Mouse (Mus musculus) frontal cortex, postnatal 14 days (tissue): ENCODE measurements around the gene Grap.
"Not testable (repeated sequence)": the region's sequence is repeated elsewhere in the genome, so short reads cannot be mapped to it uniquely, and the experiment has no call there.

ENCODE experiments used
- DNase-seq, 2 experiments: peaks; one replicate each; pipeline ENCODE4 v3.0.0; 2022; ENCODE audit warnings: low spot score in 2 of 2

Grap gene

GRCm38 (mm10) chr11:61639601-61640177, 13.4 kb upstream of the Grap start:
- DNase-seq: no peak

GRCm38 (mm10) chr11:61640585-61640984, 12.5 kb upstream of the Grap start:
- not testable (repeated sequence) for DNase-seq

- DNase-seq: no peak
Measured at GRCm38 (mm10) chr11:61642106-61642505, 11.0 kb upstream of the Grap start.

DNA sequence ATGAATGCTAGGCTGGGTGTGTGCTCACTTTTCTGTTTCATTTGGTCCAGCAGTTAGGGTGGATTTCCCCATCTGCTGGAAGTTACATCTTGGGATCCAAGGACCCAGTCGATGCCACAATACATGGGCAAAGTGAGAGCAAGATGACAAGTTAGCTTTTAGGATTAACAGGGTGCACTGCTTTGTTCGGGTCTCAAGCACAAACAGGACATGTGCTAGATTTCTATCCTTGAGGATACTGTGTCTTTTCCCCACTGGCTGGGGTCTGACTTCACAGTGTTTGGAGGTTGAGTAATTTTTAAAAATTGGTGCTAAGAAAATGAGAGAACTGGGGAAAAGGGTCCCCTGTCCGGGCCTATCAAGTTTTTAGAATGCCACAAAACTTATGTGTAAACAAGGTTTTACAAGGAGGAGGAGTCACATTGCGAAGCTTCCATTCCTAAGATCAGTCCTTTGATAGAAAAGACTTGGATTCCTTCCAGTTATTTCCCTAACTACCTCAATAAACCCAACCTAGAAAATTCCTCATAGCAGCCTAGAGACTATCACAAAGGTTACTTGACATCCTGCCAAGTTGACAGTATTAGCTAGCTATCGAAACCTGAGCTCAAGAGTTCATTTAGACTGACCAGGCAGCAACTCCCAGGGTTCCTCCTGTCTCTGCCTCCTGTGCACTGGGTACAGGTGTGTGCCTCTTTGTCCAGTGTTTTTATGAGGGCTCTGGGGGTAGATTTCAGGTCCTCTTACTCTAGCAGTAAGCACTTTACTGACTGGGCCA, 9.7 kb upstream of the Grap start:
- no peak for DNase-seq

- peak; percentile 28 to 31 for DNase-seq
Measured at GRCm38 (mm10) chr11:61644576-61645326, 8.3 kb upstream of the Grap start.

- DNase-seq: no peak
Measured at GRCm38 (mm10) chr11:61645357-61645857, 7.7 kb upstream of the Grap start.

DNA sequence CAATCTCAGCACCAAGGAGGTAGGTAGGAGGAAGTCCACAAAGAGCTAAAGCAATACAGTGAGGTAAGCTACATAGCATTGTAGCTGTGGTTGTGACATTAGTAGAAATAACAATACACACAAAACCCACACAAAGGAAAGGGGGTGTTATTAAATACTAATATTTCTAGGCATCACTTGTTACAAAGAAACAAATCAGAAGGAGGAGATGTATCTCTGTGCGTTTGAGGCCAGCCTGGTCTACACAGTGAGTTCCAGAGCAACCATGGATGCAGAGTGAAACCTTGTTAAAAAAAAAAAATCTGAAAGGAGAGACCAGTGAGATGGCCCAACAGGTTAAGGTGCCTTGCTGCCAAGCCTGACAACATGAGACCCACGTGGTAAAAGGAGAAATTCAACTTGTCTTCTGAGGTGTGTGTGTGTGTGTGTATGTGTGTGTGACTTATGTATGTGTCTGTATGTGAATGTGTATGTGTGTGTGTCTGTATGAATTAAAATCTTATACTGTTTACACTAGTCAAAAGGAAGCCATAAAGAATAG, 6.5 kb upstream of the Grap start:
- DNase-seq: no peak

- no peak for DNase-seq
Measured at GRCm38 (mm10) chr11:61647110-61647910, 5.8 kb upstream of the Grap start.

DNA sequence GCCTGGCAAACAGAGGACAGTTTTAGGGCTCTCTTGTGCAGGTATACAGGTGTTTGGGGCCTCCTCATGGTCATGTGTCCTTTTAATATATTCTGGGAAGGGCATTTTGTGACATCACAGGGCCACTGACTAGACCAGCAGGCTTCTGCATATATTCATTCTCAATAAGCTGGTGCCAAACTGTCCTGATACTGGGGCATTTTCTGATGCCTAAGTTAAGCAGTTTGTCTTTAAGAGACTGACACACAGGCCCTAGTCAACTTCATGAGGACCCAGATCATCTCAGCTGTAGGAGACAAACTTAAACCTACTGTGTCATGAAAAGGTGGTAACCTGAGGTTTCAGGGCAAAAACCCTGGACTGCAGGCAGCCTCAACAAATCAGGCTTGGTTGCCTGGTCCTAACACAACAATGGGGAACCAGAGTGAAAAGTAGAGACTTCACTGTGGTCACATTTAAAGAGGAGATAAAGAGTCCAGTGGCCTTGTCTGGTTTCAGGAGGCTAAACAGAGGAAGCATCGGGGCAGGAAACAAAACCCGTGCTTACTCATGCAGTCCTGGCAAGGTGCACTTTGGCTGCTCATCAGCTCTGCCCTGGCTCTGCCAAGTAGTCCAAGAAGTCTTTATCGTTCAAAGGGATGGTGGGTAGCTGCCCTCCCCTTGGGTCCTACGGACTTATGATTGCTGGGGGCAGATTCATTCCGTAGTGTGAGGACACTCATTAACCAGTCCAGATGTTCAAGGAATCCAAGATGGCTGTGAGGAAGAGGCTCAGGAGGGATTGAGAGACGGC, 4.9 kb upstream of the Grap start:
- no peak for DNase-seq

- peak; percentile 32 to 49 for DNase-seq
Measured at GRCm38 (mm10) chr11:61648749-61649115, 4.3 kb upstream of the Grap start.

- no peak for DNase-seq
Measured at GRCm38 (mm10) chr11:61649163-61649580, 3.9 kb upstream of the Grap start.

- DNase-seq: no peak
Measured at GRCm38 (mm10) chr11:61649626-61650025, 3.4 kb upstream of the Grap start.

- DNase-seq: no peak
Measured at GRCm38 (mm10) chr11:61650470-61651265, 2.4 kb upstream of the Grap start.

DNA sequence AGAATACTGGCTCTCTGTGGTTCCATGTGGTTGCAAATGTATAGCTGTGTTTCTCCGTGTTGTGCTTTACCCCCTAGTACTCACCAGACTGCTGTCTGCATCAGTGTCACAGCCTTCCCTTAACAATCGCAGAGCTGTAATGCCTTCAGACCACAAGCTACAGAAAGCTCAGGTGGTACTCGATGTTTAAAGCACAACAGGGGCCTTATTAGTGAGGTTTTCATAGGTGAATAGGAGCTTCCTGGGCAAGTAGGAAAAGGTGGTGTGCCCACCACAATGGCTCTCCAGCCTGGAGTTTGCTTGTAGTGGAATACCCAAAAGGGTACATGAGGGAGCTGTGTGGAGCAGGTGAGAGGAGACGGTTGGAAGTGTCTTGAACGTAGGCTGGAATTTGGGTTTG, 849 bp upstream of the Grap start:
- DNase-seq: no peak

GRCm38 (mm10) chr11:61653568-61653967, 503 bp downstream of the Grap start:
- DNase-seq: no peak

DNA sequence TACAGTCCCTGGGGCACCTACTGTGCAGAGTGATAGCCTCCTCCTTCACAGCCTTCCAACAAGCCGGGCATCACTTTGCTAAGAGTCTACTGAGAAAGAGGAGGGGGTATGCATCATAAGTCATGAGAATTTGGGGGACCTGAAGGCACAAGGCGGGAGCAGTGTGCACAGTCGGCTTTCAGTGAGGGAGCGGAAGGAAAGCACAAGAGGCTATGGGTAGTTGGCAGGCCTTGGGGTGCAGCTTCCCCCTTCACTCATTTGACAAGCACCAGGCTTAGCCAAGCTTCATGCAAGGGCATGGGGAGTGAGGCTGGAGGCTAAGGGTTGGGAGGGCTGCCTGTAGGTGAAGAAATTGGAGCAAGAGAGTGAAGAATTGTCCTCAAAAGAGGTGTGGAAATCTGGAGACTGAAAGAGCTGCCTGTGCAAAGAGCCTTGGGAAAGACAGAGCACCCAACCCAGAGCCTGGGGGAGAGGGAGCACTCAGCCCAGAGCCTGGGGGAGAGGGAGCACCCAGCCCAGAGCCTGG, 1.8 kb downstream of the Grap start:
- no peak for DNase-seq

DNA sequence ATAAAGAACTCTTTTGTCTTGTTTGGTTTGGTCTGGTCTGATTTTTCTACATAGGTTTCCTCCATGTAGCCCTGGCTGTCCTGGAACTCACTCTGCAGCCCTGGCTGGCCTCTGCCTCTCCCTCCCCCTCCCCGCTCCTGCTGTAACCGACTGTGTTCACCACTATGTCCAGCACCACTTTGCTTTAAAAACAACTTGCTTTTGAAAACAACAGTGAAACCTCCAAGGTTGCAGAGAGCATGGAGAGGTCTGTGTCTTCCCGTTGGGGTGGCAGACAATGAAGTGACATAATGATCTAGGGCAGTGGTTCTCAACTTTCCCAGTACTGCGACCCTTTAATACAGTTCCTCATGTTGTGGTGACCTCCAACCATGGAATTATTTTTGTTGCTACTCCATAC, 2.6 kb downstream of the Grap start:
- no peak for DNase-seq

- DNase-seq: no peak
Measured at GRCm38 (mm10) chr11:61656148-61656850, 3.2 kb downstream of the Grap start.

DNA sequence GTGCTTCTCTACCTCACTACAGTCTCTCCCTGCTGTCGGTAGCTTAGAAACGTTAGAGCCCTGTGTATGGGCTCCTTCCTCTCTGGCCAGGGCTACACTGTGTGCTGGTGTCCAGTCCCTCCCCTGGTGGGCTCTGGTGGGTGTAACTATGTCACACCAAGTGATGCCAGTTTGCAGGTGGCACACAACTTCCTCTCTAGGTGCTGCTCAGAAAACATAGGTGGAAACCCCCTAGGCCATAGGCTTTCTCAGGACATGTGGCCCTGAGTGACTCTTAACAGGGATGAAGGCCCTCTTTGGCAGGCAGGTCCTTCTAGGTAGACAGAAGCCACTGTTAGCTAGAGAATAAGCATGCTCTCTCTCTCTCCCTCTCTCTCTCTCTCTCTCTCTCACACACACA, 4.4 kb downstream of the Grap start:
- no peak for DNase-seq
